Mouse (Mus musculus) kidney, postnatal 25 days (tissue): ENCODE measurements around the gene Retreg3.

Experiments used
- DNase-seq, 2 experiments: peaks; one replicate each; pipeline ENCODE4 v3.0.0; 2021; ENCODE audit warnings: mixed read lengths in 2 of 2

Retreg3 gene

DNA sequence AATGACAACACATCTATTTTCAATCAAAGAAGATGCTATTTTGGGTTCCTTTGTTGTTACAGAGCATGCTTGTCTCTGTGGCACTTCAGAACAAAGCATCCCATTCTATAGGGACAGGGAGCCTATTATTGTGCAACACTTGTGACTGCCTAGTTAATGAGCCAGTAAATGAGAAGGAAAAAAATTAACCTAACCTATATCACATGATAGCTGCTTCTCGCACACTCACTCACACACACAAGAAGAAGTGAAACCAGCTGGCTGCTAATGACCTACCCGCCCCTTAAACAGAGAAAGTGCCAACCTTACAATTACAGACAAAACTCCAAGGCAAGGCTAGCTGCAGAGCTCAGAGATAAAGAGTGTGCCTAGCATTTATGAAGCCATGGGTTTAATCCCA is 4.1 kb downstream of the Retreg3 start:
- DNase-seq, result no peak

DNA sequence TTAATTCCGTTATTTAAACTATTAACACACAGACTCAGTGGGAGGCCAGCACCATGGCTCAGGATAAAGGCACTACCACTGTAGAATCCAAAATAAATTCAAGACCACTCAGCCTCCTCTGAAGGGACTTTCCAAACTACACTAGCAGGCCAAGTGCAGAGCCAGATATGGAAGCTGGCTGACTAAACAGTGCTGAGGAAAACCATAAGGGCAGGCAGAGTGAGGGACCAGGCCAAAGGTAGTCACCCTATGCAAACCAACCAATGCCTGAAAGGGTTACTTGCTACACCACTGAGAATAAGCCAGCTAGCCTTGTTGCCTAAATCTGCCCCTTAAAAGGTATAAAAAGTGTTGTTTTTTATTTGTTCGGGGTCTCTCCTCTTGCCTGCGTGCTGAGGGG is 7.5 kb downstream of the Retreg3 start:
- no peak for DNase-seq

DNA sequence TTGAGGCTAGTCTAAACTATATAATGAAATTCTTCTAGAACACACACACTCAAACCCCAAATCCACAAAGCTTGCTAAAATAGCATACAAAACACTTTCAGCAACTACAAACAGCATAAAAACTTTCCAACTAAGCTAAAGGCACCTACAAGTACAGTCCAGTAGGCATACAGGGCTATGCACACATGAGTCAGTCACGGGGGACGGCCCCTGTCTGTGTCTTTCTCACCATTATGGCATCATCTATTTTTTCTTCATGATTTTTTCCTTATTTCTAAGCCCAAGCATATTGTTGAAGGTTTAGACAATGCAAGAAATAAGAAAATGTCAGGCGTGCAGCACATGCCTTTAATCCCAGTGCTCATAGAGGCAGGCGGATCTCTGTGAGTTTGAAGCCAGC is 8.5 kb downstream of the Retreg3 start:
- DNase-seq, result no peak

DNA sequence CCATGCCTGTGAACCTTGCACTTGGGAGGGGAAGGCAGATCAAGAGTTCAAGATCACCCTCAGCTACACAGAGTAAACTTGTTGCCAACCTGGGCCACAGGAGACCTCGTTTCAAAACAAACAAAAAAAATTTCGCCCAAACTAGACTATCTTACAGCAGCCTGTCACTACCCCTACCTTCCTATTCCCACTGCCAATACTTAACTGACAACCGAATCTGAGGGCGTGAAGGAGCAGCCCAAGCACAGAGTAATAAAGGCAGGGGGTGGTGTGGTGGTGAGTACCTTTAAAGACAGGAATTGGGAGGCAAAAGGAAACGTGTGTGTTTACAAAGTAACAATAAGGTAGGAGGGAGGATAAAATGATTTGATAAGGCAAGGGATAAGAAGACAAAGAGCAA is 9.0 kb downstream of the Retreg3 start:
- DNase-seq, result no peak

DNA sequence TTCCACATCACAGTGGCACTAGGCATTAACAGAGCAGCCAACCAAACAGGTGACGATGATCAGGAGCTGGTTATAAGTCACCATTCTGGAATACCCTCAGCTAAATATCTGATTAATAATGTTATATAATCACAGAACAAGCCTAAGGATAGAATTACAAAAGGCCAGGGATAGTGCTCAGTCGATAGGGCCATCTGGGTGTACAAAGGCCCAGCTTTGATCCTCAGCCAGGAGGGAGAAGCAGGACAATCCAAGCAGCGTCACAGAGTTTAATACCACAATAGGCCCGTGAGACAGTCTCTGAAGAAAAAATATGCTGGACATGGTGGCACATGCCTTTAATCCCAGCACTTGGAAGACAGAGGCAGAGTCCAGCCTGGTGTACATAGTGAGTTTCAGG is 10.3 kb downstream of the Retreg3 start:
- DNase-seq, result no peak

DNA sequence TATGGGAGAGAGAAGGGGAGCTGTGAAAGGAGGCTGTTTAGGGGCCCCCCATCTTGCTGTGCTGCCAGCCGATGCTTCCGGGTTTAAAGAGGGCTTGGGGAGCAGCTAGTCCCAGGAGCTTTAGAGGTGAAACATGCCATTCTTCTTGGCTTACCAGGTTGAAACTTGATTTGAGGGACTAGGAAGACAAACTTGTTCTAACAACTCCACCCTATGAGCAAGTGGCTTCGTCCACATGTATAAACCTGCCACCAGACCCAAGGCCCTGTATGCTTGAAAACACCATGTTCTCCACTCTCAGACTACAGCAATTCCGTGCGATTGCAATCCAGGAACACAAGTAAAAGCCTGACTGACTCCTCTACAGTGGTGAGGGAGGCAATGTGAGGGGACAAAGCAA is 16.7 kb downstream of the Retreg3 start:
- no peak for DNase-seq

DNA sequence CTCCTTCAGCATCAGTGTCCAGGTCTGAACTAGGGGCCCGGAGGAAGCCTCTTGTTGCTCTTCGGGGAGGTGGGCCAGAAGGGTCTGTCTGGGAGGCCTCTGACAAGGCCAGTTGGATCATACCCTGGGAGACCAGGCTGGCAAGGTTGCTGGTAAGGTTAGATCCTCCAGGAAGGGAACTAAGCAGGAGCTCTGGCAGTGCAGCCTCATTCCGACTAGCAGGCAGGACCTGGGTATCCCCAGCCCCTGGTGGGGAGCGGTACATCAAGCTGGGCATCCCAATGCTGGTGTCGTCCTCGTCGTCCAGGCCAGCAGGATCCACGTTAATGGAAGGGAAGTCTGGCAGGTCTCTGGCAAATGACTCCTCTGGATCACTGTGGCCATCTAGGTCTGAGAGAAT is 21.5 kb downstream of the Retreg3 start:
- no peak for DNase-seq

DNA sequence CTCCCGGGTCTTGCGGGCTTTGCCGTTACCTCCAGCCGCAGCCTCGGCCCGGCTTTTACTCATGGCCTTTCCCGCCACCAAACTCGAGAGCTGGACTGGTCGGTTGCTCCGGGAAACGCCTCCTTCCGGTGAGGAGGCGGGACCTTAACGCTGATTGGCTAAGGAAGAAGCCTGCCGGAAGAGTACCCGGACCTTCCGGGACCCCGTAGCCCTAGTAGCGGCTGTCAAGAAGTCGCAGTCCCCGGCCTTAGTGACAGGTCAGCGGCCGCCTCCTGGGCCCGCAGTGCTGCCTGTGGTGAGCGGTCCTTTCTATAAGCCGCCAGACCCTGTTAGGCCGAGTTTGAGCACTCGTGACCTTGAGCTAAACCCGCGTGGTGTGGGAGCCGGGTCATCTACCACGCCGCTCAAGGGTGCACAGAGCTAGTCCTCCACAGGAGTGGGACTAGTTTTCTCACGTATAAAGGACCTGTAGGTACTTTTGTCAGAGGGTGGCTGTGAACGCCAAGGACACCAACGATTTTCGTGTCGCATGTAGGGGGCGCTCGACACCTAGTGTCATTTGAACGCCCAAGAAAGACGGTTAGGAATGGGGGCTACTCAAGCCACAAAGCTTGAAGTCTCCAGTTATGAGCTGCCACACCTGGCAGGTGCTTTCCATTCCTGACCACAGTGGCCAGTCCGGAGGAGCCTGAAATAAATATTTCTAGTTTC is 24.2 kb downstream of the Retreg3 start, which contains the start of gene Psmc3ip:
Gene Psmc3ip (minus strand): TSS at position 123 of the 711 bp plus-strand sequence.
- DNase-seq, result peak; percentile 97 to 98

DNA sequence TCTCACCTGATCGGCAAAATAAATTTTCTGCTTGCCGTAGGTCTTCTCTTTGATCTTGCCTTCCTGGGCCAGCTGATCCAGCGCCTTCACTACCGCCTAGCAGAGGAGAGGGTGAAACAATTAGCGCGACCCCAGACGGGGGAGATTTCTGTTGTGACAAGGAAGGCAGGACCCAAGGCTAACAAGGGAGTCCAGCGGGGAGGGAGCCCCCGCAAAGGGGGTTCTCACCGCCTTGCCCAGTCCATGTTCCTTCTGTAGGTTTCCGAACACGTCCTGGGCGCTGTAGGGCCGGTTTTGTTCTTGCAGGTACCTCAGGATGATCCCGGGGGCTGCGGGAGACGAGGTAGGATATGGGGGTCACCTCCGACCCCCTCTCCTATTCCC is 24.8 kb downstream of the Retreg3 start:
- DNase-seq, result no peak

DNA sequence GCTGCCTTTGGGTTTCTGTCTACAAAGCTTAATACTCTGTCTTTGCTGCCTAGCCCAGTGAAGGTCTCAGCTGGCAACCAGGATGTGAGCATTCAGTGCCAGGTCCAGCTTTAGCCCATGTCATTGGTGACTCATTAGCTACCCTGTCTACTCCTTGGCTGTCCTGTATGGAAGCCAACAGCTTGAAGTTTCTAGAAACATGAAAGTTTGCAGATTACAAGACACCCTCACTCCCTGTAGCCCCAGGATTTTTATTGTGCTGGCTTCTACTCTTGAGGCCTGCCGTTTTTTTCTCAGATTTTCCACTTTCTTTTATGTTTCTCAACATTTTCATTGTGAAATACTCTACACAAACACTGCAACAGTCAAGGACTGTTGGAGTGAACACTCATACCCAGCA is 29.8 kb downstream of the Retreg3 start:
- DNase-seq, result no peak

DNA sequence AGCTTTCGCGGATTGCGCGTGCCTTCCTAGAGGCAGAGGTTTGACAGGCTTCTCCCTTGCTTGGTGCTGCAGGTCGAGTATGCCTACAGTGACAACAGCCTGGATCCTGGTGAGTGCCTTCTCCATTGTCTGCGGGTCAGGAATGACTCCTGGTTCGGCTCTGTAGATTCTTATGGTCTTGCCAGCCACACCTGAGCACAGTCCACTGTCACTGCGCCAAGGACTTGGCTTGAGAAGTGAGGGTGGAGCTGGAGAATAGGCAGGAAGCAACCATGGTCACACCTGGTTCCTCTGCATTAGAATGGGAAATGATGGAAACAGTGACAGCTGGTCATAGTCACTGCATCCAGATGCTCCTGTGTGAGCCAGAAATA is 32.0 kb downstream of the Retreg3 start:
- peak; percentile 50 to 78 for DNase-seq

DNA sequence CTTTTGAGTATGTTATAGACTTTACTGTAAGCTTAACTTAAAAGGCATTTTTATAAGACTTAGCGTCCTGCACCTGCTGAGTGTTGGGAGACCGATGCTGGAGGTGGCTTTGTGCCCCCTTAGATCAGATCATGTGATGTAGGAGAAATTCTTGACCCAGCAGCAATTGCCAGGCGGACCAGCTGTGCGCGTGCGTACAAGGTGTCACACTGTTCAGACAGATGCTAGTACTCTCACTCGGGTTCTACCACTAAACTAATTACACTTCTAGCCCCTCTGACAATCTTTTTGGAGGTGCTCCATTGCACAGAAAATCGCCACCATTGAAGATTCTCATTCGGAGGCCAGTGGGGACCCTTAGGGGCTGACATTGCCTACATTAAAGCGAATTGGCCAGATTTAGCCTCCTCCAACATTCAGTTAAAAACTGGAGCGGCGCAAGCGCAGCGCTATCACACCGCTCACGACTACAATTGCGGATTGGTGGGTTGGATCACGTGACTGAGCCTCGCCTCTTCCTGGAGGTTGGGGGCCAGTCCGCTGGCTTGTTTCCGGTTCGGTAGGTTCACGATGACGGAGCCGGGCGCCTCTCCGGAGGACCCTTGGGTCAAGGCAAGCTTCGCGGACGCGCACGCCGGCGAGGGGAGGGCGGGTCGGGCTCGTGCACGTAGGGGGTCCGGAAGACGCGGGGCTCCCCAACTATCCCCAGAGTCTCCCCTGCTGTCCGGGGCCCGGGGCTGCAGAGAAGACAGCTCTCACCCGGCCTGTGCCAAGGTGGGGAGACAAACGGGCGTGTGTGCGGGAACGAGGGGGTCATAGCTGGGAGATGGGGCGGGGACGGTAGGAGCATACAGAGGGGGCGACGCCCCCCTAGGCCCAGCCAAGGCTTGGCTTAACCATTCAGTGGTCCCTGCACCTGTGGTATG is 32.7 kb downstream of the Retreg3 start, which contains the start of gene Mlx:
Gene Mlx (plus strand): TSS at position 522 of the 926 bp plus-strand sequence.
- peak; percentile 95 to 97 for DNase-seq

DNA sequence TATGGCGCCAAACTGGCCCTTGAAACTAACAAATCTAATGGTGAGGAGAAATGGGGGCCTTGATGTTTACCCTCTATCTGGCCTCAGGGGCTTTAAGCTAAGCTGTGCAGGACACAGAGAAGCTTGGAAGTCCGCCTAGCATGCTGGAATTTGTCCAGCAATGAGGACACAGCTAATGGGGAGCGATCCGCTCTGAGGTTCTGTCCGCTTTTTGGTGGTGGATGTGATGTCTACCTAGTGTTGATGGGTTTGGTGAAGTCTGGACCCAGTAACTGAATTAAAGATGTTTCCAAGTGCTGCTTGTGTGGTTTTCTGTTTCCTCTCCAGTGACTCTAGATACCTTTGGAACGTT is 33.4 kb downstream of the Retreg3 start:
- peak in 1 of 2 experiments; percentile 25 for DNase-seq

DNA sequence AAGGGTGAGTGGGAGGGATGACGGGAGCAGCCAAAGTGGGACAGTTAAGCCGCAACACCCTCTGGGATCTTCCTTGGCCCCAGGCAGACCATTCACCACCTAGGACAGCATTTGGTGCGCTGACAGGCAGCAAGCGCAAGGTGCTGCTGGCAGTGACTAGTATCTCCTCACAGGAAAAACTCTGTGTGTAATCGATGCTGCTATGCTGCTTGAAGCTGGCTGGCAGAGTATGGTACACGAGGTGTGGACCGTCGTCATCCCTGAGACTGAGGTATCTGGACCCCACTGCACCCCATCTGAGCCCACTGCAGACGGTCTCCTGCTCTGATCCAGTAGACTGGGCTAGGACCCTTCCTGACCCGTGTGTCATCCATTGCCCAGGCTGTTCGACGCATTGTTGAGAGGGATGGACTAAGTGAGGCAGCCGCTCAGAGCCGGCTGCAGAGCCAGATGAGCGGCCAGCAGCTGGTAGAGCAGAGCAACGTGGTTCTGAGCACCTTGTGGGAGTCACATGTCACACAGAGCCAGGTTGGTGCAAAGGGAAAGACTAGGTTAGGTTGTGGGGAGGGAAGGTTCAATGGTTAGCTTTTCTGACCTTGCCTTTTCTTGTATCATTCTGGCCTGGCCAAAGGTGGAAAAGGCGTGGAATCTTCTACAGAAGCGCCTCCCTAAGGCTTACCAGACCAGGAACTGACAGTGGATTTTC is 33.9 kb downstream of the Retreg3 start:
- DNase-seq, result peak; percentile 46 to 74

DNA sequence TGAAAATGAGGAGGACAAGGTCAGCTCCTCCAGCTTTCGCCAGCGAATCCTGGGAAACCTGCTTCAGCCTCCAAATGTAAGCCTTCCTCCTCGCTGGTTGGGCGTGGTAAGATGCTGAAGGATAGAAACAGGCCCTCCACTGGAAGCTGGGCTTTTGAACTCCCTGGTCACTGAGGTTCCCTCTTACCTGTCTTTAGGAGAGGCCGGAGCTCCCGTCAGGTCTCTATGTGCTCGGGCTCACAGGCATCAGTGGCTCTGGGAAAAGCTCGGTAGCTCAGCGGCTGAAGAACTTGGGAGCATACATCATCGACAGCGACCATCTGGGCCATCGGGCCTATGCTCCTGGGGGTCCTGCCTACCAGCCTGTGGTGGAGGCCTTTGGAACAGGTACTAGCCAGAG is 34.9 kb downstream of the Retreg3 start:
- no peak for DNase-seq

DNA sequence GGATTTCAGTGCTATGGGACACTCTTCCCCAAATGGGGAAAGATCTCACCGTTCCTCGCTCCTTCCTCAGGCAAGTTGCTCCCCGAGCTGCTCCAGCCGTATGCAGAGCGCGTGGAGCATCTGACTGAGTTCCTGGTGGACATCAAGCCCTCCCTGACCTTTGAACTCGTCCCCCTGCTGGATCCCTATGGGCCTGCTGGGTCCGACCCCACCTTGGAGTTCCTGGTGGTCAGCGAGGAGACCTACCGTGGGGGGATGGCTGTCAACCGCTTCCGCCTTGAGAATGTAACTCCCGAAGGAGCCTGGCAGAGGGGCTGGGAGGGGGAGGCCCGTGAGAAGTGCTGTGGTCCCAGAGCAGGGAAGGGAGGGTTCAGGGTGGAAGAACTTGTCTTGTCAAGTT is 35.4 kb downstream of the Retreg3 start:
- DNase-seq, result peak in 1 of 2 experiments; percentile 59

DNA sequence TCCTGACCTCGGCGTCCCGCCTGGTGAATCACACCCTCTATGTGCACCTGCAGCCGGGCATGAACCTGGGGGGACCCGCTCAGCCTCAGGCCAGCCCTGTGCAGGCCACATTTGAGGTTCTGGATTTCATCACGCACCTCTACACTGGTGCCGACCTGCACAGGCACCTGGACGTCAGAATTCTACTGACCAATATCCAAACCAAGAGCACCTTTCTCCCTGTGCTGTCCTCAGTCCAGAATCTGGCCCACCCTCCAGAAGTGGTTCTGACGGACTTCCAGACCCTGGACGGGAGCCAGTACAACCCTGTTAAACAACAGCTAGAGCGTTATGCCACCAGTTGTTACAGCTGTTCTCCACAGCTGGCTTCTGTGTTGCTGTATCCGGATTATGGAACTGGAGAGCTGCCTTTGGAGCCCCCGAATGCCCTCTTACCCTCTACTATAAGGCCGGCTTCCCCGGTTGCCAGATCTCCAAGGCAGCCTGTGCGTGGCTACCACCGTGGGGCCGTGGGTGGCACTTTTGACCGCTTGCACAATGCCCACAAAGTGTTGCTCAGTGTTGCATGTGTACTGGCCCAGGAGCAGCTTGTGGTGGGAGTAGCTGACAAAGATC is 36.5 kb downstream of the Retreg3 start:
- DNase-seq, result peak; percentile 80 to 87

DNA sequence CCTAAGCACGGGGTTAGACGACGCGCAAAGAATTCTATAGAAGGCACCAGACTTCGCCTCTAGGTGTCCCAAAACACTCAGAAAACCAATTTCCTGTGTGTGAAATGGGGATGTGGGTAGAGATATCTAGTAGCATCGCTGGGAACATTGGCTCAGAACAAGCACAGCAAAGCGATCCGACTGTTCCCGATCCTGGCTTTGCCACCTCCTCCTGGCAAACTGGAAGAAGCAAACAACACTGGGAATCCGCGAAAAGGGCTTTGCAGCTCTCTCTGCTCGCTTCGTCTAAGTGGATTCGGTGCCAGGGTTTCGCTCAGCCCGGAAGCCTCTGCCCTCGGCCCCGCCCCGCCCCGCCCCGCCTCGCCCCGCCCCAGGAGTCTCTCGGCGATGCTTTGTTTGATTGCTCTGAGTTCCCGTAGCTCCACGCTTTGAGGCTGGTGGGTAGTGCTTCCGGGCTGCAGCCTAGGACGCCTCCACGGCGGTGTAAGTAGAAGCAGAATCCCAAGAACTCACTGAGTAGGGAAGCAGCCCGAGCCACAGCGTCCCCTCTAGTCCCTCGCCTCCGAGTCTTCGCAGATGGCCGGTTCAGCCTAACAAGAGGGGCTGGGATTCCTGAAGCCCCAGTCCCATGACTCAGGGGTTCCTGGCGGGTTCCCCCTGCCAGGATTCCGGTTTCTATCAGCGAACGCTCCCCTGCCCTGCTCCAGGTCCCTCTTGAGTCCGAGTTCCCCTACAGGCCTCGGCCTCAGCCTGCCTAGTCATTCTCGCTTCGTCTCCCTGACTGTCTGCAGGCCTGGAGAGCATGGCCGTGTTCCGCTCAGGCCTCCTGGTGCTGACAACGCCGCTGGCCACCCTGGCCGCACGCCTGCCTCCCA is 37.2 kb downstream of the Retreg3 start, which contains the start of gene Coasy:
Gene Coasy (plus strand): TSS at position 358 of the 875 bp plus-strand sequence.
- DNase-seq, result peak; percentile 88 to 94

DNA sequence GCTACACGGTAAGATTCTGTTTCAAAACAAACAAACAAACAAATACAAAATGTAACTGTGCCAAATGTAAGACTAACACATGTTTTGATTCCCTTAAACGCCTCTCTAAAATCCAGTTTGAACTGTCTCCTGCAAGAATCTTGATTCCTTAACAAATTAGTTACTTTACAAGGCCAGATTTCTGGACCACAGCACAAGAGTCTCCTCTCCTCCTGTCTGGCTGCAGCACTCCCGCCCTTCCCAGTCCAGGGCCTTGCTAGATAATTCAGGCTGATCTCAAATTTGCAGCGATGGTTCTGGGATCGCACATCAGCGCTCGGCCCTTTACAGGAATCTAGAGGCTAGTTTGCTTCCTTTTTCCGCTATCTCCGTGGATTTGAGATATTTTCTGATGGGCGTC is 38.0 kb downstream of the Retreg3 start:
- DNase-seq, result peak in 1 of 2 experiments; percentile 53

DNA sequence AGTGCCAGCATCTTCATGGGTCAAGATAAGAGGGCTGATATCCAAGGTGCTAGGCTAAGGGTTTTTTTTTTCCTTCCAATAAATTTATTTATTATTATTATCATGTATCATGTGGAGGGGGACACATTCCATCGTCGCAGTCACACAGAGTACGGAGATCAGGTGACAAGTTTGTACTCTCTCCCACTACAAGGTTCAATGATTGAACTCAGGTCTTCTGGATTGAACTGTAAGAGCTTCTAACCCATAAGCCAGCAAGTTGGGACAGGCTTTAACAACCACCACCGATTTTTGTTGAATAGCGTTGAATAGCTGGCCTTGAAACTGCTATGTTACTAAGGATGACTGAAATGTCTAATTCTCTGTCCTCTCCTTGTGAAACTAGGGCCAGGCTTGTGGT is 39.3 kb downstream of the Retreg3 start:
- DNase-seq, result no peak

DNA sequence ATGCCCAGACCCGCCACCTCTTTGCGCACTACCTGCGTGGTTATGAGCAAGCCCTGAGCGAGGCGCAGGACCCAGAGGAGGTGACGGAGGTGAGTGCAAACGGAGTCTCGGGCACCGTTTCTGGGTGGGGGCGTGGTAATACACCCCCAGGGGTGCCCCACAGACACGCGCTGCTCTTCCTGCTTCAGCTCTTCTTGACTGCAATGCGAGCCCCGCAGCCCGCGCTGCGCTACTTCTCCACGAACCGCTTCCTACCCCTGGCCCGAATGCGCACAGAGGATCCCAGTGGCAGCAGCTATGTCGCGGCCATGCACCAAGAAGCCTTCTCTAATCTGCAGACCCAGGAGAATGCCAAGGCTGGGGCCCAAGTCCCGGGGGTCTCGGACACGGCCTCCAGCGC is 39.9 kb downstream of the Retreg3 start:
- DNase-seq, result peak in 1 of 2 experiments; percentile 49

DNA sequence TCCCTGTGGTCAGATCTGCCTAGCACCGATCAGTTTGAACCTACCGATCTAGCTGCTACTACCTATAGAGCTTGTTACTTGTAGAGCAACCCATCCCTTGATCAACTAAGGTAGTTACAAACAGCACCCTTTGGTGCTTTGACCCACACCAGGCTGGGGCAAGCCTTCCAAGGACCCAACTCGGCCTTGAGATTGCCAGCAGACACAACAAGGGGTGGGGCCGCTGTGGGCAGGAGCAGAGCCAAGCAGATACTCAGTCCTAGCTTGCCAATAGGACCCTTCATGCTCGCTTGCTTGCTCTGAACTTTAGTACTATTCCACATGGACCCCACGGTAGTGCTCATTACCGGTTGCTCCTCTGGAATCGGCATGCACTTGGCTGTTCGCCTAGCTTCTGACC is 41.6 kb downstream of the Retreg3 start, which contains the start of gene Hsd17b1:
Gene Hsd17b1 (plus strand): TSS at position 291 of the 400 bp plus-strand sequence.
- DNase-seq, result no peak
